Mouse (Mus musculus): Measurements from ENCODE around the gene Slc35g3.

GRCm38 (mm10) chr11:69787306-69787705, 25.5 kb upstream of the Slc35g3 start:
- no peak for TF ChIP-seq CTCF (IDR thresholded peaks at IDR 0.05; ENCODE audit: low read depth)
- no peak for TF ChIP-seq EP300 (IDR thresholded peaks at IDR 0.05; ENCODE audit: low read depth)

All from heart, postnatal 0 days (tissue).